Mouse (Mus musculus): ENCODE results near the gene Nefh. TPM values are rescaled to one million over a fixed set of nuclear protein-coding genes. Genes with fewer than 3 reads are reported as not detected.

Nefh gene
- polyA plus RNA-seq, 1 experiment from 2014 or later, result 24.0 TPM

GRCm38 (mm10) chr11:4948792-4949191 is 928 bp upstream of the Nefh start:
- Histone ChIP-seq H3K9me3 (replicated peaks) (no peaks in the 10 kb centered on the region), H3K27ac (replicated peaks) (0 out of 2 replicates have a peak overlapping the region, but pooled peaks have one; percentile 88), H3K4me2 (peak overlapping the region; percentile 77), H3K4me1 (peaks cover 50% of the 10 kb centered on the region), H3K9ac (replicated peaks) (peak overlapping the region; percentile 86), H3K27me3 (replicated peaks) (peaks cover 85% of the 10 kb centered on the region), H3K4me3 (replicated peaks) (peak overlapping the region; percentile 58), H3K36me3 (0 out of 2 replicates have a peak, but pooled peaks cover 6% of the 10 kb centered on the region)
- WGBS, result 32% methylated on average over 8 of the region's 8 CpGs
- ATAC-seq (ENCODE audit: low FRiP score), result no peak

DNA sequence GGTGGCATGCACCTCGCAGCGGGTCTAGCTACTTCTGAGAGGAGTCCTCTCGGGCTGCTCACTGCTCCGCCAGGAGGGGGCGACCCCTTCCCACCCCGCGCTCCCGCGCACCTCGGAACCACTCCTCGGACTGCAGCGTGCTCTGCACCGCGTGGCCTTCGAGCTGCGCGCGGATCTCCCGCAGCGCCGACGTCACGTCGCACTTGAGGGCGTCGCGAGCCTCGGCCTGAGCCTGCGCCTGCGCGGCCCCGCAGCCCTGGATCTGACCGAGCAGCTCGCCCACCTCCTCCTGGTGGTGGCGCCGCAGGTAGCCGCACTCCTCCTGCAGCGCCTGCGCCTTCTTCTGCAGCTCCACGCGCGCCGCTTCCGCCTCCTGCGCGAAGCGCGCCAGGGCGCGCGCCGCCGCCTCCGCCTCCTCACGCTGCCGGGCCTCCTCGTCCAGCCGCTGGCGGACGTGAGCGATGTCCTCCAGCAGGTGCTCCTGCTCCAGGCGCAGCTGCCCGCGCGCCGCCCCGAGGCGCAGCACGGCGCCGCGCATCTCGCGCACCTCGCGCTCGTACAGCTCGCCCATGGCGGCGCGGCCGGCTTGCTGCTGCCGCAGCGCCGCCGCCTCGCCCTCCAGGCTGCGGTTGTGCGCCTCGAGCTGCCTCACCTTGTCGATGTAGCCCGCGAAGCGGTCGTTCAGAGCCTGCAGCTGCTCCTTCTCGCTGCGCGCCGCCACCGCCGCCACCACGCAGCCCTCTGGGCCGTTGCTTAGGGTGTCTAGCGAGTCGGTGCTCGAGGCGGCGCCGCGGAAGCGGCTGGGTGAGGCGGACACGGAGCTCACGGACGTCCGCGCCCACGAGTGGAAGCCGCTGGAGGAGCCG is 684 bp downstream of the Nefh start:
- peak; percentile 95 for ATAC-seq (ENCODE audit: low FRiP score)
- WGBS, result under 1% methylated on average over 120 of the region's 120 CpGs
- Histone ChIP-seq H3K36me3 (peaks cover 17% of the 10 kb centered on the region; the same call in 1 of the 2 replicates), H3K4me2 (peak overlapping the region; percentile 77), H3K9me3 (replicated peaks) (no peaks in the 10 kb centered on the region), H3K4me3 (replicated peaks) (peak overlapping the region; percentile 58), H3K4me1 (peaks cover 40% of the 10 kb centered on the region), H3K9ac (replicated peaks) (peak overlapping the region; percentile 86), H3K27ac (replicated peaks) (peak overlapping the region; percentile 88), H3K27me3 (replicated peaks) (peaks cover 78% of the 10 kb centered on the region)

DNA sequence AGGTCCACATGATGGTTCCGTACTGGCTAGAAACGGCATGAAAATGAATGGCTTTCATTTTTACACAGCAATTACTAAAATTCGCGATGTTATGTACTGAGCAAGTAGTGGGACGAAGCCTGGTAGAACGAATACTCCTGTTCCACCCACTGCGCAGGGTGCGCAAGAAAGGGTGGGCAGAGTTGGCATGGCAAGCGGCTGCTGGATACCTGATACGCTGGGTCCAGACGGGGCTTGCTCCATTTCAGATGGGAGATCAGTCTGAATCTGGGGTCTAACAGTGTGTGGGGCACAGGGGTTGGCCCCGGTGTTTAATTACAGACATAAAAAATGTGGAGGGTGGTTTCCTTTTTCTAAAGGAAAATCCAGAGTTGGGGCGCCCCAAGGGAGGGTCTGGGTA is 1.3 kb downstream of the Nefh start:
- Histone ChIP-seq H3K4me1 (peaks cover 40% of the 10 kb centered on the region), H3K27ac (replicated peaks) (peak overlapping the region; percentile 88), H3K36me3 (peaks cover 22% of the 10 kb centered on the region; the same call in 1 of the 2 replicates), H3K9ac (replicated peaks) (peak overlapping the region; percentile 86), H3K4me3 (replicated peaks) (peak overlapping the region; percentile 58), H3K27me3 (replicated peaks) (peaks cover 71% of the 10 kb centered on the region), H3K9me3 (replicated peaks) (no peaks in the 10 kb centered on the region), H3K4me2 (peak overlapping the region; percentile 77)
- 37% methylated on average over 13 of the region's 13 CpGs for WGBS
- peak; percentile 25 for ATAC-seq (ENCODE audit: low FRiP score)

DNA sequence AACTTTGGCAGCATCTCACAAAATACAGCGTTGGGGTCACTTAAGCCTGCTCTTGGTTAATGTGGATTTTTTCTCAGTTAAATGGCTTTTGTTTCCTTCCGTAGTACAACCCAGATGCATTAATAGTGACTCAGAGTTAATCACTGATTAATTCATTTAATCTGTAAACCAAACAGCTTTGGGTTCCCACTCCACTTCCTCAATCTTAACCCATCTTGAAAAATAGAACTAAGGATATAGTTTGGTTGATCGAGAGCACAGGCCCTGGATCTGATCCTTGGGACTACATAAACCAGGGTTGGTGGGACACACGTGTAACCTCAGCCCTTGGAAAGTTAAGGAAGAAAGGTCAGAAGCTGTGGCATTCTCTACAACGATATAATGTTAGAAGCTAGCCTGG is 11.6 kb downstream of the Nefh start:
- no peak for ATAC-seq (ENCODE audit: low FRiP score)
- peaks cover 19% of the 10 kb centered on the region for H3K36me3 ChIP-seq
- H3K4me3 ChIP-seq (replicated peaks), result no peak overlapping the region
- H3K9me3 ChIP-seq (replicated peaks), result no peaks in the 10 kb centered on the region
- no peaks in the 10 kb centered on the region for H3K27me3 ChIP-seq (replicated peaks)
- no peak overlapping the region for H3K27ac ChIP-seq (replicated peaks)
- H3K9ac ChIP-seq (replicated peaks), result no peak overlapping the region
- WGBS, result 87% methylated on average over 5 of the region's 5 CpGs
- 0 out of 2 replicates have a peak, but pooled peaks cover 1% of the 10 kb centered on the region for H3K4me1 ChIP-seq
- no peak overlapping the region for H3K4me2 ChIP-seq

DNA sequence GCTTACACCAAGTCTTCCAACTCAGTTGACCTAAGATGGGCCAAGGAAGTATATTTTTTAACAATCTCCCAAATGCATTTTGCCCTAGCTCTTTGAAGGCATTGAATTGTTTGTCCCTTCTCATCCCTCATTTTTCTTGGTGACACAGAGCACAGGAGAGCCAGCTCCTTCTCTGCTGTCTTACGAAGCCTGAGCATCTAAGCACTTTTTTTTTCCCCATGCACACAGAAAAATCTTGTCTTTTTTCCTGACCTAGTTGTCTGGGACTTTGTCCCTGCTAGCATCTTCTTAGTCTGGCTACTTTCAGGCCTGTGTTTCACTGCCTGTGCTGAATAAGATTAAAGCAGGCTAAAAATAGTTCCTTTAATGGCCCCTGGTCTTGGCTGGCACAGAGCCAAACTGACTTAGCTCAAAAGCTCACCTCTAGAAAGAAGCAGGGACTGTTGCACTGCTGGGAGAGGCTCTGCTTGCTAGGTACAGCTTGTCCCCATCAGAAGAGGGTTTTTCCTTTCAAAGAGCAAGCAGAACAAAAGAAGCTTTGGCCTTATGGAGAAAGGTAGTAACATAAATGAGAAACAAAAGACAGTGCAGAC is 16.8 kb downstream of the Nefh start:
- H3K9ac ChIP-seq (replicated peaks), result no peak overlapping the region
- no peak overlapping the region for H3K4me2 ChIP-seq
- peaks cover 47% of the 10 kb centered on the region for H3K36me3 ChIP-seq
- no peak overlapping the region for H3K27ac ChIP-seq (replicated peaks)
- H3K9me3 ChIP-seq (replicated peaks), result no peaks in the 10 kb centered on the region
- no peaks in the 10 kb centered on the region for H3K27me3 ChIP-seq (replicated peaks)
- H3K4me3 ChIP-seq (replicated peaks), result no peak overlapping the region
- H3K4me1 ChIP-seq, result 0 out of 2 replicates have a peak, but pooled peaks cover 10% of the 10 kb centered on the region
- no peak for ATAC-seq (ENCODE audit: low FRiP score)
- WGBS, result 50% methylated on average over 1 of the region's 1 CpGs

DNA sequence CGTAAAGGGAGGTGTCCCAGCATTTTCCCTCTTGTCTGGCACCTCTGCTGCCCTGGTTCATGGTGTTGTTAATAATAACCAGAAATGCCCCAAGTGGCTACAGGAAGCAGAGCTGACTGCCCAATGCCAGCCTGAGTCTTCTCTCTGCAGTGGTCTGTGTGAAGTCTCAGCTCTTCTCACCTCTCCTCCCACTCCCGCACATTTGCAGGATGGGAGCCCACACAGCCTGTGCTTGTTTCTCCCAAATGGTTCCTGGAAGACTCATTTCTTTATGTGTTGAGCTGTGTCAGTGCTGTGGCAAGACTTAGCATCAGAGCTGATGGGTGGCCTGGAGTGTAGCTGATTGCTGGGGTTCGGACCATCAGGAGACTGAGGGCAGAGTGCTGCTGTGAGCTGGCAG is 20.6 kb downstream of the Nefh start:
- no peak overlapping the region for H3K9ac ChIP-seq (replicated peaks)
- 0 out of 2 replicates have a peak, but pooled peaks cover 10% of the 10 kb centered on the region for H3K4me1 ChIP-seq
- no peaks in the 10 kb centered on the region for H3K27me3 ChIP-seq (replicated peaks)
- WGBS, result 96% methylated on average over 3 of the region's 3 CpGs
- H3K4me3 ChIP-seq (replicated peaks), result no peak overlapping the region
- H3K9me3 ChIP-seq (replicated peaks), result no peaks in the 10 kb centered on the region
- peaks cover 84% of the 10 kb centered on the region for H3K36me3 ChIP-seq
- H3K4me2 ChIP-seq, result no peak overlapping the region
- H3K27ac ChIP-seq (replicated peaks), result no peak overlapping the region
- no peak for ATAC-seq (ENCODE audit: low FRiP score)

DNA sequence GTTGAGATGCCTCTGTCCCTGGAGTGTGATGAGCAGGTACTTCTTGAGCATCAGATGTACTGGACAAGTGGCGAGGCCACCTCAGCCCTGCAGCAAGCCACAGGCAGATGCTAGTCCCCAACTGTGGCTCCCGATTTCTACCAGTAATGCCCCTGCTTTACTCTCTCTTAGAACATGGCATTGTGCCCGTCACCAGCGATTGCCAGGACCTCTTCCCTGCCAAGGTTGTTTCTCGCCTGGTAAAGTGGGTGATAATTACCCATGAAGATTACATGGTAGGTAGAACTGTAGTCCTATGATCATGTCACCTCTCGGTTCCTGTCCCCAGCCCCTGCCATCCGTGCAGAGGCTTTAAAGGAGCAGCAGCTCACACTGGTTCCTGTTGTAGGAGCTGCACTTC is 26.1 kb downstream of the Nefh start:
- Histone ChIP-seq H3K4me1 (no peaks in the 10 kb centered on the region), H3K27ac (replicated peaks) (no peak overlapping the region), H3K4me3 (replicated peaks) (no peak overlapping the region), H3K36me3 (peaks cover 94% of the 10 kb centered on the region), H3K27me3 (replicated peaks) (no peaks in the 10 kb centered on the region), H3K9me3 (replicated peaks) (no peaks in the 10 kb centered on the region), H3K9ac (replicated peaks) (no peak overlapping the region), H3K4me2 (no peak overlapping the region)
- 88% methylated on average over 7 of the region's 7 CpGs for WGBS
- no peak for ATAC-seq (ENCODE audit: low FRiP score)

DNA sequence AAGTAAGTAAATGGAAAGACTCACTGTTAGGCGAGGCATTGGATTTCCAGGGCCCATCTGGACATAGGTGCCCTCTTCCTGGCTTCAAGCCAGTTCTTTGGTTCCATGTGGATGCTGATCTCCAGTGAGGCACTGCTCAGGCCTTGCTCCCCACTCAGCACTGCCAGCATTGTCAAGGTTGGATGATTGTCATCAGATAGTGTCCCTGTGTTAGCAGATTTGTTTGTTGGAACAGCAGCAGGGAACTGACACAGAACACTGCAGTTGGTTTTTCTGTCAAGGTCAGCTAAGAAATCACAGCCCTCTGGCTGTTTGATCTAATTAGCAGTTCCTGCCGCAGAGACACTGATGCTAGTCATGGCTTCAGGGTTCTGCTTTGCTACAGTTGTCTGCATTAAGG is 26.6 kb downstream of the Nefh start:
- 87% methylated on average over 2 of the region's 2 CpGs for WGBS
- no peaks in the 10 kb centered on the region for H3K4me1 ChIP-seq
- no peaks in the 10 kb centered on the region for H3K27me3 ChIP-seq (replicated peaks)
- ATAC-seq (ENCODE audit: low FRiP score), result no peak
- no peak overlapping the region for H3K9ac ChIP-seq (replicated peaks)
- no peak overlapping the region for H3K4me3 ChIP-seq (replicated peaks)
- H3K27ac ChIP-seq (replicated peaks), result no peak overlapping the region
- H3K9me3 ChIP-seq (replicated peaks), result no peaks in the 10 kb centered on the region
- H3K36me3 ChIP-seq, result peaks cover 92% of the 10 kb centered on the region
- no peak overlapping the region for H3K4me2 ChIP-seq

DNA sequence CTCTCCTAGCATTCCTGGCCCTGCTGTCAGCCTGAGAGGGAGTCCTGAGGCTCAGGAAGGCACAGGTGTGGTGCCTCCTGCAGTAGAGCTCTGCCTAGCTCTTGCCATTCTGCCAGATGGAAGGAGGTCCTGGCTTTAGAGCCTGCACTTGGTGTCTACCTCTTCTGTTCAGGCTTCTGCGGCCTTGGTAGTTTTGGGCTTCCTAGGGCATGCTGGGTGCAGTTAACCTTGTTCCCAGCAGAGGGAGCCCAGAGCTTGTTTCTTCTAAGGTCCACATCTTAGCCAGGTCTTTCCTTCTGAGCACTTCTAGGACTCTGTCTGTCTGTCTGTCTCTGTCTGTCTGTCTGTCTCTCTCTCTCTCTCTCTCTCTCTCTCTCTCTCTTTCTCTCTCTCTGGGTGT is 31.8 kb downstream of the Nefh start:
- WGBS, result 45% methylated on average over 1 of the region's 1 CpGs
- Histone ChIP-seq H3K4me3 (replicated peaks) (no peak overlapping the region), H3K4me2 (no peak overlapping the region), H3K27ac (replicated peaks) (no peak overlapping the region), H3K9me3 (replicated peaks) (no peaks in the 10 kb centered on the region), H3K4me1 (no peaks in the 10 kb centered on the region), H3K9ac (replicated peaks) (no peak overlapping the region), H3K36me3 (peaks cover 91% of the 10 kb centered on the region), H3K27me3 (replicated peaks) (no peaks in the 10 kb centered on the region)
- ATAC-seq (ENCODE audit: low FRiP score), result no peak

DNA sequence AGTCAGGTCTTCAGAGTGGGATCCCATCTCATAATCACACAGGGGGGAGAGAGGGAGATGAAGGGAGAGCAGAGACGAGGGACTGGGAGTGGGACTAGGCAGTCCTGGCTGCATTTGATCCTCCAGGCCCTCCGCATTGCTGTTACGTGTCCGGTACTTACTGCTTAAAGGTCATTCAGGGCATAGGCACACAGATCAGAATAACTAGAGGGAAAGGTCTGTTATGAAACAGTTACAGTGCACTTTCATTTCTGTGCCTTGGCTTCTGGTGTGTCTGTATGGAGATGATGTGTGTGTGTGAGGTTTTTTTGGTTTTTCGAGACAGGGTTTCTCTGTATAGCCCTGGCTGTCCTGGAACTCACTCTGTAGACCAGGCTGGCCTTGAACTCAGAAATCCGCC is 41.6 kb downstream of the Nefh start:
- H3K27ac ChIP-seq (replicated peaks), result no peak overlapping the region
- H3K36me3 ChIP-seq, result peaks cover 77% of the 10 kb centered on the region
- H3K9me3 ChIP-seq (replicated peaks), result no peaks in the 10 kb centered on the region
- no peak for ATAC-seq (ENCODE audit: low FRiP score)
- no peaks in the 10 kb centered on the region for H3K4me1 ChIP-seq
- 96% methylated on average over 6 of the region's 6 CpGs for WGBS
- no peak overlapping the region for H3K9ac ChIP-seq (replicated peaks)
- no peak overlapping the region for H3K4me2 ChIP-seq
- H3K4me3 ChIP-seq (replicated peaks), result no peak overlapping the region
- H3K27me3 ChIP-seq (replicated peaks), result no peaks in the 10 kb centered on the region

- no peaks in the 10 kb centered on the region for H3K9me3 ChIP-seq (replicated peaks)
- H3K9ac ChIP-seq (replicated peaks), result no peak overlapping the region
- WGBS, result 93% methylated on average over 6 of the region's 6 CpGs
- no peak for ATAC-seq (ENCODE audit: low FRiP score)
- no peak overlapping the region for H3K27ac ChIP-seq (replicated peaks)
- peaks cover 59% of the 10 kb centered on the region for H3K36me3 ChIP-seq
- H3K4me3 ChIP-seq (replicated peaks), result no peak overlapping the region
- no peak overlapping the region for H3K4me2 ChIP-seq
- H3K4me1 ChIP-seq, result peaks cover 2% of the 10 kb centered on the region; the same call in 1 of the 2 replicates
- no peaks in the 10 kb centered on the region for H3K27me3 ChIP-seq (replicated peaks)
Observed at GRCm38 (mm10) chr11:4901956-4902355, 45.9 kb downstream of the Nefh start.

DNA sequence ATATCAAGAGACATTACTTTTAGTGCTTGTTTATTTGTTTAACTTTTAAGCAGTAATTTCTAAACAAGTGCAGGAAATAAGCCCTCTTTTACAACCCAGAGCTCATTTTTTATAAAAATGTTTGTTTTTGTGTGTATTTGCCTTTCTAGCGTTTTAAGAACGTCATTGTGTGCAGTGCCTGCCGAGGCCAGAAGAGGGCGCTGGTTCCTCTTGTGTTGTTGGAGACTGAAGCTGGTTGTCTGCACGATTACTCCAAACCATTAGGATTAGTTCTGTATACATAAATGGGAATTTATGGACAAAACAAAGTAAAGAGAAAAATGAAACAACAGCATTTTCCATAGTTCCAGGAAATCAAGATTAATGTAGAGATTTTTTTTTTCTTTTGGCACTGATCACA is 47.4 kb downstream of the Nefh start:
- 75% methylated on average over 5 of the region's 5 CpGs for WGBS
- Histone ChIP-seq H3K4me3 (replicated peaks) (no peak overlapping the region), H3K4me1 (peaks cover 13% of the 10 kb centered on the region), H3K36me3 (peaks cover 48% of the 10 kb centered on the region), H3K9ac (replicated peaks) (no peak overlapping the region), H3K27me3 (replicated peaks) (no peaks in the 10 kb centered on the region), H3K27ac (replicated peaks) (no peak overlapping the region), H3K9me3 (replicated peaks) (no peaks in the 10 kb centered on the region), H3K4me2 (no peak overlapping the region)
- no peak for ATAC-seq (ENCODE audit: low FRiP score)

Data from neural tube, embryonic 15.5 days (tissue).